Mouse (Mus musculus) forebrain, embryonic 14.5 days (tissue): ENCODE measurements around the gene Ppih. TPM values are rescaled to one million over a fixed set of nuclear protein-coding genes. Genes with fewer than 3 reads are reported as not detected.
A peak's percentile ranks its signal among the peaks of the same experiment; 100 is the strongest.

Experiments used
- ATAC-seq: fragments of 200-750 bp; cut with Nextera tagmentation; 2 replicates; pipeline ENCODE4 v1.8.0; 2017; ENCODE audit warnings: mild to moderate bottlenecking, moderate library complexity
- DNase-seq: peaks from one replicate; pipeline ENCODE4 v3.0.0-alpha.2; 2015; ENCODE audit warnings: low spot score
- H3K27ac ChIP-seq: fragments of 300-500 bp; sonication (generic); 2 replicates; pipeline ENCODE4 v1.5.1; 2014; ENCODE audit warnings: low read depth, mild to moderate bottlenecking, control low read depth, low read length, moderate library complexity
- H3K27me3 ChIP-seq: fragments of 300-500 bp; sonication (generic); replicated peaks from 2 replicates; pipeline ENCODE4 v1.6.1; 2014; ENCODE audit warnings: low read length, control low read depth, mixed read lengths; ENCODE audit not compliant: control insufficient read depth, insufficient read depth
- H3K36me3 ChIP-seq: fragments of 300-500 bp; sonication (generic); 2 replicates; pipeline ENCODE4 v1.6.1; 2014; ENCODE audit warnings: low read length, control low read depth; ENCODE audit not compliant: control insufficient read depth, insufficient read depth
- H3K4me1 ChIP-seq: fragments of 300-500 bp; sonication (generic); 2 replicates; pipeline ENCODE4 v1.6.1; 2014; ENCODE audit warnings: antibody characterized with exemption, low read length, control low read depth; ENCODE audit not compliant: control insufficient read depth, insufficient read depth
- H3K4me2 ChIP-seq: fragments of 300-500 bp; sonication (generic); 2 replicates; pipeline ENCODE4 v1.6.1; 2014; ENCODE audit warnings: mild to moderate bottlenecking, control low read depth, low read length
- H3K4me3 ChIP-seq: fragments of 300-500 bp; sonication (generic); 2 replicates; pipeline ENCODE4 v1.5.1; 2014; ENCODE audit warnings: low read depth, low read length, control low read depth
- H3K9ac ChIP-seq: fragments of 300-500 bp; sonication (generic); 2 replicates; pipeline ENCODE4 v1.6.1; 2014; ENCODE audit warnings: mild to moderate bottlenecking, low read length, control low read depth, moderate library complexity
- H3K9me3 ChIP-seq: fragments of 300-500 bp; sonication (generic); replicated peaks from 2 replicates; pipeline ENCODE4 v1.6.1; 2016; ENCODE audit warnings: low read length, control low read depth, mixed read lengths; ENCODE audit not compliant: control insufficient read depth
- WGBS: fragments of 180-500 bp; shearing (Covaris S2); extraction: QIAGEN DNeasy Blood & Tissue Kit; methylation state at CpG from one replicate; pipeline ENCODE4 v1.1.7; 2014; 5-methylcytosine and 5-hydroxymethylcytosine counted together
- polyA plus RNA-seq: library from polyadenylated mRNA; unstranded; fragments of >200 nt; fragmentation: Nextera tagmentation; extraction: Ambion mirVana; gene quantifications from 2 replicates; pipeline ENCODE4 v1.2.1, GENCODE M21; 2014

Ppih gene
- polyA plus RNA-seq, 1 experiment from 2014 or later: 95.8 TPM

DNA sequence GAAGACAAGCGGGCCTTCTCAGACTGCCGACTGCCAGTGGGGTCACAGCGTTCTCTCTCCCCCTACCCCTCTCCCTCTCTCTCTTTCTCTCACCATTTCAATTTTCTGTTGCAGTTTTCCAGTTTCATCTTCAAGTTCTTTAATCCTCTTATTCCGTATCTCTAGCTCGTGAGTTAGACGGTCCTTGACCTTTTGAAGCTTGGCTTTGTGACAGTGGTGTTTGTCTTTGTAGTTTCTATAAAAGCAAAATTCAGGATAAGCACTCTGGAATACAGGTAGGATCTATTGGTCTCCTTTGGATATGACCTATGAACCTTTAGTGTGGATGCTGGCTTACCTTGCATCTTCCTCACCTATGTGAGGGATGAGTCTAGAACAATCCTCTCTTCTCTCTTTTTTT is 13.1 kb upstream of the Ppih start:
- H3K9ac ChIP-seq: no peak overlapping the region
- H3K4me3 ChIP-seq: no peak overlapping the region
- no peak overlapping the region for H3K4me2 ChIP-seq

DNA sequence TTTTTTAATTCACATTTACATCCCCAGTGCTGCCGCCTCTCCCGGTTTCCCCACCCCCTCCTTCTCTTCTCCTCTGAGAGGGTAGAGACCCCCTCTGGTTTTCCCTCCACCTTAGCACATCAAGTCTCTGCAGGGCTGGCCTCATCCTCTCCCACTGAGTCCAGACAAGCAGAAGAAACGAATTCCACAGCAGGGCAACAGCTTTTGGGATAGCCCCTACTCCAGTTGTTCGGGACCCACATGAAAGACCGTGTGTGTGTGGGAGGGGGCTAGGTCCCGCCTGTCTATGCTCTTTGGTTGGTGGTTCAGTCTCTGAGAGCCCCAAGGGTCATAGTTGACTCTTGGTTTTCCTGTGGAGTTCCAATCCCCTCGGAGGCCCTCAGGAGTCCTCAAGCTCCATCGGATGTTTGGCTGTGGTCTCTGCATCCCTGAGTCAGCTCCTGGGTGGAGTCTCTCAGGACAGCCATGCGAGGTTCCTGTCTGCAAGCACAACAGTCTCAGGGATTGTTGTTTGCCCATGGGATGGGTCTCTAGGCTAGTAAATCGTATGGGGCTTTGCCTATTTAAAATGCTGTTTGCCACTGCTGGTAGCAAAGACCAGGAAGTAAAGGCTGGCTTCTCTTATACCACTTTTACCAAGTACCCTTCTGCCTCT is 677 bp upstream of the Ppih start:
- Histone ChIP-seq H3K9me3 (no peaks in the 10 kb centered on the region), H3K4me1 (peaks cover 10% of the 10 kb centered on the region), H3K9ac (peak overlapping the region; percentile 78), H3K4me2 (peak overlapping the region; percentile 95), H3K36me3 (peaks cover 23% of the 10 kb centered on the region), H3K27ac (peak overlapping the region; percentile 81; the same call in 1 of the 2 replicates), H3K27me3 (no peaks in the 10 kb centered on the region), H3K4me3 (peak overlapping the region; percentile 68)
- 29% methylated on average over 10 of the region's 10 CpGs for WGBS
- DNase-seq: no peak
- peak; percentile 65 for ATAC-seq

More for the DNA sequence above, 13.1 kb upstream of the Ppih start:
- Histone ChIP-seq H3K27me3 (no peaks in the 10 kb centered on the region), H3K36me3 (no peaks in the 10 kb centered on the region), H3K4me1 (no peaks in the 10 kb centered on the region), H3K27ac (no peak overlapping the region), H3K9me3 (no peaks in the 10 kb centered on the region)
- ATAC-seq (no peak), DNase-seq (no peak)
- WGBS: 89% methylated on average over 6 of the region's 6 CpGs

DNA sequence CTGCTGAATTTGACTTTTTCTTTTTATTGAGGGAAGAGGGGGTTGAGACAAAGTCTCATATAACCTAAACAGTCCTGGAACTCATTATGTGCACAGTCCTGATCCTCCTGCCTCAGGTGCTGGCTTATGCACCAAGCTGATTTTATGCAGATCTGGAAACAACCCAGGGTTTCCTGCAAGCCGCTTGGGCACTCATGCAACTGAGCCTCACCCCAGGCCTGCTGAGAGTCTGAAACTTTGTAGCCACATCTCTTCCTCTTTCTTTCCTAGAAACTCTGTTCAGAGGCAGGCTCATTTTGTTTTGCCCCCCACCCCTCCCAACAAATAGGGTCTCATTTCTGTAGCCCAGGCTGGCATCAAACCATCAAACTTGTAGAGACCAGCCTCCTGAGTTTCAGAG is 6.6 kb downstream of the Ppih start:
- H3K4me3 ChIP-seq: no peak overlapping the region
- H3K9ac ChIP-seq: no peak overlapping the region
- ATAC-seq (no peak), DNase-seq (no peak)
- H3K4me2 ChIP-seq: no peak overlapping the region
- H3K4me1 ChIP-seq: no peaks in the 10 kb centered on the region
- no peak overlapping the region for H3K27ac ChIP-seq
- peaks cover 76% of the 10 kb centered on the region for H3K36me3 ChIP-seq
- H3K27me3 ChIP-seq: no peaks in the 10 kb centered on the region
- WGBS: 96% methylated on average over 1 of the region's 1 CpGs
- H3K9me3 ChIP-seq: no peaks in the 10 kb centered on the region

DNA sequence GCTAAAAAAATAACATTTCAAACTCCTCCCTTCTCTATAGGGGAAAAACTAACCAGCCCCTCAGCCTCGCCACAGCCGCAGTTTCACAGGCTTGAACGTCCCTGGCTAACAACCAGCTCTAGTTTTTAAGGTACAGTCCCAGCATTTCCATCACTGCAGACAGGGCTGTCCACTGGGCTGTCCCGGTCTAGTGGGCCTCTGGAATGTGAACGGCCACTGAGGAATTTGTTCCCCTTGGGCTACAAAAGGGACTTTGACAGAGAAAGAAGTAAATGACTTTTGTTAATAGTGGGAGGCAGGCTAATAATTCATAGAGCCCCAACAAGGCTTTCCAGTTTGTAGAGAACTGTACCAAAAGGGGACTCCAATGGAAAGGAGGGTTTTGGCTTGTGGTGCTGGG is 14.9 kb downstream of the Ppih start:
- whole genome bisulfite sequencing: 85% methylated on average over 5 of the region's 5 CpGs
- Histone ChIP-seq H3K4me3 (no peak overlapping the region), H3K4me2 (no peak overlapping the region), H3K9me3 (no peaks in the 10 kb centered on the region), H3K4me1 (no peaks in the 10 kb centered on the region), H3K36me3 (peaks cover 34% of the 10 kb centered on the region), H3K27me3 (no peaks in the 10 kb centered on the region), H3K9ac (no peak overlapping the region), H3K27ac (no peak overlapping the region)
- ATAC-seq: no peak
- no peak for DNase-seq

DNA sequence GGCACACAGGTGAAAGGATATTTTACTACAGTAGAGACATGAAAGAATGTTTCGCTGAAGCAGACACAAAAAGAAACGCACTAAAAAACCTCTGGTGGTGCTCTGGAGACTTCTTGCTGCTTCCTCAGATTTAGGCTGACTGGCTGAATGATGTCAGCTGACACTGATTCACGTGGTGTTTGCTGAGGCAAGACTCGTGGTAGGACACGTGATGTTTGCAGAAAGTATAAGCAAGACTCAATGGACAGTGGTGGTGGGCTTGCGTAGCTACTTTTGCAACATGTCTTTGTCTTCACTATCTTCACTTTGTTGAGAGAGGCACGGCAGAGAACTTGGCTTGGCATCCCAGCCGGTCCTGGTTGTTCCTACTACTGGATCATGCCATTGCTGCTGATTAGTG is 17.1 kb downstream of the Ppih start:
- Histone ChIP-seq H3K9me3 (no peaks in the 10 kb centered on the region), H3K4me1 (no peaks in the 10 kb centered on the region), H3K4me2 (no peak overlapping the region), H3K9ac (no peak overlapping the region), H3K27me3 (no peaks in the 10 kb centered on the region), H3K27ac (no peak overlapping the region), H3K36me3 (peaks cover 20% of the 10 kb centered on the region), H3K4me3 (no peak overlapping the region)
- ATAC-seq (no peak), DNase-seq (no peak)
- 92% methylated on average over 8 of the region's 8 CpGs for WGBS

DNA sequence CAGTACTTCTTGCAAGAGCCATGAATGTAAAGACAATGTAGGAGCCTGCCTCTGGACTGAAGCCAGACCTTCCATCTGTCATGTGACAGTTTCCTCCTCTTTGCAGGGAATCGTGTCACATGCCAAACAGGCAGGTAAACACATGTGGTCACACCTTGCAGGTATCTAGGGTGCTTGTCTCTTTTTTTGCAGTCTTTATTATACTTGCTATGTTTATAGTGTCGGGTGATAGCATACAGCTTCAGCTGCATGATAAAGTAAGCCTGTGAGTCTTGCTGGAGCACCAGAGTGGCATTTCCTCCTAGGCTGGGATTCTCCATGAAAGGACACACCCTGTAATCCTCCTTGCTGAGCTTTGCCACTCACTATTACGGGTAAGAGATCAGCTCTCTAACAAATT is 18.6 kb downstream of the Ppih start:
- no peak for DNase-seq
- 89% methylated on average over 3 of the region's 3 CpGs for WGBS
- Histone ChIP-seq H3K36me3 (peaks cover 6% of the 10 kb centered on the region; the same call in 1 of the 2 replicates), H3K4me2 (no peak overlapping the region), H3K9ac (no peak overlapping the region), H3K27ac (no peak overlapping the region), H3K27me3 (no peaks in the 10 kb centered on the region), H3K4me1 (no peaks in the 10 kb centered on the region), H3K9me3 (no peaks in the 10 kb centered on the region), H3K4me3 (no peak overlapping the region)
- ATAC-seq: no peak

DNA sequence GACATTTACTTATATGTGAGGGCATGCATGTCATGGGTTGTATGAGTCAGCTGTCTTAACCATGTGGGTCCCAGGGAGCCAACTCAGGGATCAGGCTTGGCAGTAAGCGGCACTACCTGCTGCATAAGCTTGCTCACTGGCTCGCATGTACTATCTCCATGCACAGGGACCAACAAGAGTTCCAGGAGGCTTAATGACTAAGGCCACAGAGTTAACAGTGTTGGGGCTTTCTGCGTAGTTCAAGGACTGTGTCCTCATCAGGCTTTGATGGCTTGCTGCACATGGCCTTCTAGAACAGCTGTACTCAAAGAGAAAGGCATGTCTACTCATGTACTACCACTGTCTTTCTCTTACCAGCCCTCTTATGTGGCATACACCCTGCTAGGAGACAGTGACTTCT is 19.6 kb downstream of the Ppih start:
- H3K9ac ChIP-seq: no peak overlapping the region
- WGBS: 90% methylated on average over 3 of the region's 3 CpGs
- no peak overlapping the region for H3K4me3 ChIP-seq
- DNase-seq: no peak
- no peaks in the 10 kb centered on the region for H3K4me1 ChIP-seq
- no peak overlapping the region for H3K27ac ChIP-seq
- ATAC-seq: no peak
- H3K36me3 ChIP-seq: 0 out of 2 replicates have a peak, but pooled peaks cover 4% of the 10 kb centered on the region
- H3K9me3 ChIP-seq: no peaks in the 10 kb centered on the region
- H3K4me2 ChIP-seq: no peak overlapping the region
- no peaks in the 10 kb centered on the region for H3K27me3 ChIP-seq

DNA sequence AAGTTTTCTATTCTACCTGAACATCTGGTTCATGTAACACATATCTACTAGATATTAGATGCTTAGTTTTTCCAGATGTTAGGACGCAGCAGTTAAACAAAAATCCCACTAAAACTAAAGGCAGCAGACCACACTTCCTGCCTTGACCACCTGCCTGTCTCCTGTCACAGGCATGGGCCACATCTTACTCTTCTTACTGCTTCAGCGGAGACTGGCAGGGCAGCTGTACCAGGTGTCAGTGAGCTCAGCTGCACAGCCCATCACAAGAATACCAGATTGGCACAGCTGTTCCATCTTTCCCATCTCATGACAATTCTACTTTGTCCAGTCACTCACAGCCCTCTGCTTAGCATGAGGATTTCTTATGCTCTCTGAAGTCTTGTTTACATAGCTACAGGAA is 23.0 kb downstream of the Ppih start:
- ATAC-seq (no peak), DNase-seq (no peak)
- Histone ChIP-seq H3K36me3 (peaks cover 4% of the 10 kb centered on the region; the same call in 1 of the 2 replicates), H3K4me1 (0 out of 2 replicates have a peak, but pooled peaks cover 2% of the 10 kb centered on the region), H3K9me3 (no peaks in the 10 kb centered on the region), H3K4me2 (no peak overlapping the region), H3K9ac (no peak overlapping the region), H3K27ac (no peak overlapping the region), H3K4me3 (no peak overlapping the region), H3K27me3 (no peaks in the 10 kb centered on the region)
- 84% methylated on average over 2 of the region's 2 CpGs for WGBS

DNA sequence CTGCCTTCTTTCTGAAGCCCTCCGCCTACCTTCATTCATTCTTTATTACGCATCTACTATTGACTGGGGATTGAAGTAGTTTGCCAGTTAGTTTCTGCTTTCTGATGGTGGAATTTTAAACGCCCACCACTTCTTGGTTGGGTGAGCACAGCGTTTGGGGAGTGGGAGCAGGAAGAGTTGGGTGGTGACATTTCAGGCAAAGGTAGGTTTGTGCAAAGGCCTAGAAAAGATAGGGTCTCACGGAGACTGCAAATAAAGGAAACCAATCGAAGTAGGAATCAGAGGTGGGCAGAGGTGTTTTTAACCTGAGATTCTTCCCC is 25.3 kb downstream of the Ppih start:
- H3K4me3 ChIP-seq: peak overlapping the region; percentile 92
- no peaks in the 10 kb centered on the region for H3K9me3 ChIP-seq
- DNase-seq (no peak), ATAC-seq (no peak)
- peak overlapping the region; percentile 58 for H3K4me2 ChIP-seq
- no peaks in the 10 kb centered on the region for H3K27me3 ChIP-seq
- H3K9ac ChIP-seq: peak overlapping the region; percentile 77
- H3K36me3 ChIP-seq: peaks cover 5% of the 10 kb centered on the region; the same call in 1 of the 2 replicates
- H3K4me1 ChIP-seq: peaks cover 9% of the 10 kb centered on the region; the same call in 1 of the 2 replicates
- WGBS: 9% methylated on average over 6 of the region's 6 CpGs
- H3K27ac ChIP-seq: peak overlapping the region; percentile 91
